16 mouse cellular contexts compared by ENCODE assay signal in the genomic region with DNA sequence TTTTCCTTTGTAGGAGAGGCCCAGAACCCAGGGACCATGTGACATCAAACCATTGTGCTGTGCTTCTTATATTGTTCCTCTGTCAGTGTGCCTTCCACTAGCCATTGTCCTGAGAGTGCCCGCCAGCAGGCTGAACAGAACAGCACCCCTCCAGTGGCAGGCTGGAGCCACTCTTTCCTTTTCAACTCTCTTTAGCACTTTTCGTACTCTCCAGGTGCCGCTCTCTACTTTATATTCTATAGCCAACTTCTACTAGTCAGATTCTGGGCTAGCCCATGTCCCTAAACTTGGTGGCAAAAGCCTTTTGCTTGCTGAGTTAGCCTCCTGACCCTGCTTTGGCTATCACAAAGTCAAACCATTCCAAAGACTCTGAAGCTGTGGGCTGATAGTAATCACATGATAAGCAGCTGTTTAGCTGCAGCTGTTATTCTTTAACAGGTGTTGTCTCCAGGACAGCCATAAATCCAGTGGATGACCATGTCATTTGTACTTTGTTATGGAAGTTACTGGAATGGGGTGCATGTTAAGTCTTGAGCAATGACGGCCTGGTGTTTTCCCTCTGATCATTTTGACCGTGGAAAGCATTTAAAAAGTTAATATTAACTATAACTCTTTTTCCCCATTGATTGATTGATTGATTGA. TPM values are rescaled to one million over a fixed set of nuclear protein-coding genes. Genes with fewer than 3 reads are reported as not detected.
"Had no signal": no experiment of that assay in that cellular context is flagged by ENCODE, and none has a peak within 500 bp of the region (broad histone marks: within the 10 kb centered on the region; RNA-seq: fewer than 3 reads in every experiment).

No protein-coding gene starts in this region.

- H3K27me3 ChIP-seq: limb, embryonic 12.5 days; liver, embryonic 12.5 days; liver, embryonic 15.5 days; midbrain, embryonic 12.5 days; stomach, embryonic 15.5 days had no signal

- H3K4me3 ChIP-seq: layer of hippocampus, adult 2 months; limb, embryonic 12.5 days; liver, embryonic 12.5 days; liver, embryonic 15.5 days; midbrain, embryonic 12.5 days; stomach, embryonic 15.5 days had no signal

- H3K4me2 ChIP-seq: limb, embryonic 12.5 days; liver, embryonic 12.5 days; liver, embryonic 15.5 days; midbrain, embryonic 12.5 days; stomach, embryonic 15.5 days had no signal

- H3K9ac ChIP-seq: limb, embryonic 12.5 days; liver, embryonic 12.5 days; liver, embryonic 15.5 days; midbrain, embryonic 12.5 days; stomach, embryonic 15.5 days had no signal

- DNase-seq: kidney, adult 2 months; kidney, postnatal 25 days; layer of hippocampus, adult 9-11 months; lung, adult 2 months; lung, postnatal 14 days; lung, postnatal 4 days; thymus, postnatal 25 days had no signal

- H3K27ac ChIP-seq: kidney, postnatal 0 days; layer of hippocampus, adult 2 months; limb, embryonic 12.5 days; liver, embryonic 12.5 days; liver, embryonic 15.5 days; midbrain, embryonic 12.5 days; stomach, embryonic 15.5 days had no signal

- ATAC-seq: liver, embryonic 12.5 days; midbrain, embryonic 16.5 days had no signal

- H3K4me1 ChIP-seq: limb, embryonic 12.5 days; liver, embryonic 12.5 days; liver, embryonic 15.5 days; midbrain, embryonic 12.5 days; stomach, embryonic 15.5 days had no signal

- H3K36me3 ChIP-seq: limb, embryonic 12.5 days; liver, embryonic 12.5 days; liver, embryonic 15.5 days; midbrain, embryonic 12.5 days; stomach, embryonic 15.5 days had no signal

- H3K9me3 ChIP-seq: limb, embryonic 12.5 days; liver, embryonic 12.5 days; liver, embryonic 15.5 days; midbrain, embryonic 12.5 days; stomach, embryonic 15.5 days had no signal

RNA-seq across cellular contexts. Expression of a gene that starts 38.8 kb away (rescaled TPM):
- polyA plus RNA-seq: liver, embryonic 12.5 days; liver, embryonic 15.5 days; lung, adult 2 months; thymus, postnatal 0 days had no signal
